Mouse (Mus musculus) mesoderm, embryonic 11.5 days (tissue): ENCODE measurements around the gene Ercc6l.
"Not testable (repeated sequence)": the region's sequence is repeated elsewhere in the genome, so short reads cannot be mapped to it uniquely, and the experiment has no call there.

Experiments used
- DNase-seq: peaks from one replicate; pipeline ENCODE4 v3.0.0-alpha.2; 2012; ENCODE audit warnings: low read depth, low spot score

Ercc6l gene

GRCm38 (mm10) chrX:102109349-102109748 lies 47.5 kb downstream of the Ercc6l start:
- not testable (repeated sequence) for DNase-seq

GRCm38 (mm10) chrX:102103830-102104229 lies 53.1 kb downstream of the Ercc6l start:
- not testable (repeated sequence) for DNase-seq

GRCm38 (mm10) chrX:102101886-102102285 lies 55.0 kb downstream of the Ercc6l start:
- no peak for DNase-seq

GRCm38 (mm10) chrX:102094381-102094904 lies 62.4 kb downstream of the Ercc6l start:
- DNase-seq, result no peak
